Mouse (Mus musculus) left cerebral cortex, postnatal 36 days (tissue): ENCODE measurements around the gene Gramd1b. TPM values are rescaled to one million over a fixed set of nuclear protein-coding genes. Genes with fewer than 3 reads are reported as not detected.

Source experiments
- DNase-seq, 2 experiments: peaks; one replicate each; pipeline ENCODE4 v3.0.0; 2021 to 2022; ENCODE audit warnings: low spot score in 2 of 2, mixed read lengths in 1 of 2
- intact Hi-C: fragments of 180-260 bp; cut with DNase I; formaldehyde crosslinking; loops from one replicate; pipeline ENCODE4 v1.15.1; 2025
- total RNA-seq, 2 experiments: library from RNA; stranded (reverse); gene quantifications; 2 replicates each; pipeline ENCODE4 v1.2.3; 2021

Gene Gramd1b
- total RNA-seq, 2 experiments from 2014 or later: 146 to 182 TPM

- DNase-seq: peak; percentile 81 to 83
- intact Hi-C loops: loop anchor here (1.0 kb wide), 2 partner anchors 22 to 28 kb away; no protein-coding TSS in a partner anchor
Observed at GRCm38 (mm10) chr9:40269103-40269861, 261.9 kb downstream of the Gramd1b start, which contains the start of gene Scn3b. Gene Scn3b, plus strand, starts transcription at chr9:40269217.

- DNase-seq: no peak
- intact Hi-C loops: loop anchor here (1.0 kb wide), 2 partner anchors 21 to 27 kb away; no protein-coding TSS in a partner anchor
Observed at GRCm38 (mm10) chr9:40268748-40269102, 262.5 kb downstream of the Gramd1b start.

- DNase-seq: no peak
- intact Hi-C loops: no loop called here
Observed at GRCm38 (mm10) chr9:40268040-40268747, 263.0 kb downstream of the Gramd1b start.

- intact Hi-C loops: no loop called here
- DNase-seq: no peak
Observed at GRCm38 (mm10) chr9:40263874-40264273, 267.3 kb downstream of the Gramd1b start.

- DNase-seq: no peak
- intact Hi-C loops: no loop called here
Observed at GRCm38 (mm10) chr9:40252459-40252858, 278.7 kb downstream of the Gramd1b start.

- intact Hi-C loops: loop anchor here (10.0 kb wide), 1 partner anchor 146 kb away; no protein-coding TSS in a partner anchor
- no peak for DNase-seq
Observed at GRCm38 (mm10) chr9:40249106-40249505, 282.1 kb downstream of the Gramd1b start.

GRCm38 (mm10) chr9:40246702-40247101 lies 284.5 kb downstream of the Gramd1b start:
- intact Hi-C loops: loop anchor here (1.0 to 10.0 kb wide), 2 partner anchors 23 to 148 kb away; partner anchors contain the start of gene Scn3b
- DNase-seq: no peak

GRCm38 (mm10) chr9:40245974-40246665 lies 285.1 kb downstream of the Gramd1b start:
- intact Hi-C loops: loop anchor here (10.0 kb wide), 1 partner anchor 149 kb away; no protein-coding TSS in a partner anchor
- no peak for DNase-seq

- no peak for DNase-seq
- intact Hi-C loops: loop anchor here (10.0 kb wide), 1 partner anchor 149 kb away; no protein-coding TSS in a partner anchor
Observed at GRCm38 (mm10) chr9:40245466-40245865, 285.7 kb downstream of the Gramd1b start.

Other genes with a start within 250 kb of the Gramd1b start
- gene Gm21915, start 139.2 kb upstream of the Gramd1b start, total RNA-seq: not detected
- gene Clmp, start 154.6 kb upstream of the Gramd1b start, total RNA-seq: 10 to 100 TPM; 20.2 to 34.1 TPM